Mouse (Mus musculus): ENCODE data around the gene Ly6f. TPM values are rescaled to one million over a fixed set of nuclear protein-coding genes. Genes with fewer than 3 reads are reported as not detected.

The Ly6f gene
- not detected in 2 replicates for polyA plus RNA-seq (2015; fragmentation: Nextera tagmentation; extraction: Ambion mirVana)

GRCm38 (mm10) chr15:75268121-75268520 is at the start of gene Ly6f:
Gene Ly6f, plus strand, starts transcription at chr15:75268421.
- no peak for ATAC-seq
- Histone ChIP-seq H3K9me3 (replicated peaks; ENCODE audit: control insufficient read depth, low read length, poor library complexity, severe bottlenecking) (0 out of 2 replicates have a peak, but pooled peaks cover 3% of the 10 kb centered on the region), H3K9ac (ENCODE audit: low read depth, low read length) (no peak within 1 kb of the TSS), H3K4me3 (ENCODE audit: low read depth, low read length) (no peak within 1 kb of the TSS), H3K27ac (ENCODE audit: low read length) (no peak within 1 kb of the TSS), H3K36me3 (ENCODE audit: control insufficient read depth, insufficient read depth, low read length) (no peaks in the 10 kb centered on the region), H3K27me3 (ENCODE audit: control insufficient read depth, insufficient read depth, low read depth, low read length) (no peaks in the 10 kb centered on the region), H3K4me1 (ENCODE audit: control insufficient read depth, insufficient read depth, low read length) (no peaks in the 10 kb centered on the region), H3K4me2 (ENCODE audit: low read length) (no peak within 1 kb of the TSS)

- ATAC-seq = no peak
- Histone ChIP-seq H3K4me2 (ENCODE audit: low read length) (no peak overlapping the region), H3K27ac (ENCODE audit: low read length) (no peak overlapping the region)
Observed at GRCm38 (mm10) chr15:75221942-75222341, 46.3 kb upstream of the Ly6f start.

GRCm38 (mm10) chr15:75237736-75238288 is 30.4 kb upstream of the Ly6f start:
- H3K9me3 ChIP-seq (replicated peaks; ENCODE audit: control insufficient read depth, low read length, poor library complexity, severe bottlenecking) = no peaks in the 10 kb centered on the region
- WGBS = 81% methylated on average over 3 of the region's 3 CpGs
- H3K27ac ChIP-seq (ENCODE audit: low read length) = no peak overlapping the region
- no peaks in the 10 kb centered on the region for H3K4me1 ChIP-seq (ENCODE audit: control insufficient read depth, insufficient read depth, low read length)
- no peak overlapping the region for H3K4me2 ChIP-seq (ENCODE audit: low read length)
- H3K27me3 ChIP-seq (ENCODE audit: control insufficient read depth, insufficient read depth, low read depth, low read length) = no peaks in the 10 kb centered on the region
- no peak overlapping the region for H3K9ac ChIP-seq (ENCODE audit: low read depth, low read length)
- ATAC-seq = no peak
- no peak overlapping the region for H3K4me3 ChIP-seq (ENCODE audit: low read depth, low read length)
- no peaks in the 10 kb centered on the region for H3K36me3 ChIP-seq (ENCODE audit: control insufficient read depth, insufficient read depth, low read length)

More at GRCm38 (mm10) chr15:75221942-75222341, 46.3 kb upstream of the Ly6f start:
- H3K9ac ChIP-seq (ENCODE audit: low read depth, low read length) = no peak overlapping the region
- no peaks in the 10 kb centered on the region for H3K27me3 ChIP-seq (ENCODE audit: control insufficient read depth, insufficient read depth, low read depth, low read length)
- H3K4me3 ChIP-seq (ENCODE audit: low read depth, low read length) = no peak overlapping the region
- H3K4me1 ChIP-seq (ENCODE audit: control insufficient read depth, insufficient read depth, low read length) = no peaks in the 10 kb centered on the region
- no peaks in the 10 kb centered on the region for H3K36me3 ChIP-seq (ENCODE audit: control insufficient read depth, insufficient read depth, low read length)
- no peaks in the 10 kb centered on the region; the same call in 1 of the 2 replicates for H3K9me3 ChIP-seq (replicated peaks; ENCODE audit: control insufficient read depth, low read length, poor library complexity, severe bottlenecking)

GRCm38 (mm10) chr15:75240558-75240957 is 27.7 kb upstream of the Ly6f start:
- no peak for ATAC-seq
- Histone ChIP-seq H3K4me3 (ENCODE audit: low read depth, low read length) (no peak overlapping the region), H3K27me3 (ENCODE audit: control insufficient read depth, insufficient read depth, low read depth, low read length) (no peaks in the 10 kb centered on the region), H3K4me2 (ENCODE audit: low read length) (no peak overlapping the region), H3K9me3 (replicated peaks; ENCODE audit: control insufficient read depth, low read length, poor library complexity, severe bottlenecking) (no peaks in the 10 kb centered on the region), H3K9ac (ENCODE audit: low read depth, low read length) (no peak overlapping the region), H3K27ac (ENCODE audit: low read length) (no peak overlapping the region), H3K4me1 (ENCODE audit: control insufficient read depth, insufficient read depth, low read length) (no peaks in the 10 kb centered on the region), H3K36me3 (ENCODE audit: control insufficient read depth, insufficient read depth, low read length) (no peaks in the 10 kb centered on the region)
- 79% methylated on average over 2 of the region's 2 CpGs for WGBS

GRCm38 (mm10) chr15:75242756-75243640 is 25.2 kb upstream of the Ly6f start:
- H3K4me2 ChIP-seq (ENCODE audit: low read length) = no peak overlapping the region
- no peaks in the 10 kb centered on the region for H3K4me1 ChIP-seq (ENCODE audit: control insufficient read depth, insufficient read depth, low read length)
- H3K36me3 ChIP-seq (ENCODE audit: control insufficient read depth, insufficient read depth, low read length) = no peaks in the 10 kb centered on the region
- no peak for ATAC-seq
- H3K27ac ChIP-seq (ENCODE audit: low read length) = no peak overlapping the region
- 80% methylated on average over 3 of the region's 3 CpGs for WGBS
- no peaks in the 10 kb centered on the region for H3K27me3 ChIP-seq (ENCODE audit: control insufficient read depth, insufficient read depth, low read depth, low read length)
- H3K9ac ChIP-seq (ENCODE audit: low read depth, low read length) = no peak overlapping the region
- no peaks in the 10 kb centered on the region for H3K9me3 ChIP-seq (replicated peaks; ENCODE audit: control insufficient read depth, low read length, poor library complexity, severe bottlenecking)
- no peak overlapping the region for H3K4me3 ChIP-seq (ENCODE audit: low read depth, low read length)

GRCm38 (mm10) chr15:75254671-75255070 is 13.6 kb upstream of the Ly6f start:
- H3K36me3 ChIP-seq (ENCODE audit: control insufficient read depth, insufficient read depth, low read length) = no peaks in the 10 kb centered on the region
- WGBS = 89% methylated on average over 3 of the region's 3 CpGs
- H3K4me3 ChIP-seq (ENCODE audit: low read depth, low read length) = no peak overlapping the region
- no peak for ATAC-seq
- no peak overlapping the region for H3K27ac ChIP-seq (ENCODE audit: low read length)
- H3K27me3 ChIP-seq (ENCODE audit: control insufficient read depth, insufficient read depth, low read depth, low read length) = no peaks in the 10 kb centered on the region
- no peaks in the 10 kb centered on the region for H3K4me1 ChIP-seq (ENCODE audit: control insufficient read depth, insufficient read depth, low read length)
- H3K9me3 ChIP-seq (replicated peaks; ENCODE audit: control insufficient read depth, low read length, poor library complexity, severe bottlenecking) = no peaks in the 10 kb centered on the region
- no peak overlapping the region for H3K4me2 ChIP-seq (ENCODE audit: low read length)
- no peak overlapping the region for H3K9ac ChIP-seq (ENCODE audit: low read depth, low read length)

- H3K9ac ChIP-seq (ENCODE audit: low read depth, low read length) = no peak overlapping the region
Observed at GRCm38 (mm10) chr15:75265863-75266262, 2.4 kb upstream of the Ly6f start.

GRCm38 (mm10) chr15:75266626-75267025 is 1.6 kb upstream of the Ly6f start:
- Histone ChIP-seq H3K27me3 (ENCODE audit: control insufficient read depth, insufficient read depth, low read depth, low read length) (no peaks in the 10 kb centered on the region), H3K4me3 (ENCODE audit: low read depth, low read length) (no peak overlapping the region), H3K36me3 (ENCODE audit: control insufficient read depth, insufficient read depth, low read length) (no peaks in the 10 kb centered on the region), H3K27ac (ENCODE audit: low read length) (no peak overlapping the region), H3K4me2 (ENCODE audit: low read length) (no peak overlapping the region), H3K4me1 (ENCODE audit: control insufficient read depth, insufficient read depth, low read length) (no peaks in the 10 kb centered on the region), H3K9ac (ENCODE audit: low read depth, low read length) (no peak overlapping the region), H3K9me3 (replicated peaks; ENCODE audit: control insufficient read depth, low read length, poor library complexity, severe bottlenecking) (0 out of 2 replicates have a peak, but pooled peaks cover 3% of the 10 kb centered on the region)
- 70% methylated on average over 1 of the region's 1 CpGs for WGBS
- ATAC-seq = no peak

More at GRCm38 (mm10) chr15:75265863-75266262, 2.4 kb upstream of the Ly6f start:
- Histone ChIP-seq H3K36me3 (ENCODE audit: control insufficient read depth, insufficient read depth, low read length) (no peaks in the 10 kb centered on the region), H3K9me3 (replicated peaks; ENCODE audit: control insufficient read depth, low read length, poor library complexity, severe bottlenecking) (0 out of 2 replicates have a peak, but pooled peaks cover 3% of the 10 kb centered on the region), H3K4me3 (ENCODE audit: low read depth, low read length) (no peak overlapping the region), H3K27me3 (ENCODE audit: control insufficient read depth, insufficient read depth, low read depth, low read length) (no peaks in the 10 kb centered on the region), H3K4me1 (ENCODE audit: control insufficient read depth, insufficient read depth, low read length) (no peaks in the 10 kb centered on the region), H3K4me2 (ENCODE audit: low read length) (no peak overlapping the region), H3K27ac (ENCODE audit: low read length) (no peak overlapping the region)
- ATAC-seq = no peak
